Mouse (Mus musculus) lung, embryonic 15.5 days (tissue): ENCODE results near the gene Bsn. TPM values are rescaled to one million over a fixed set of nuclear protein-coding genes. Genes with fewer than 3 reads are reported as not detected.

Experiments
- ATAC-seq: fragments of 200-750 bp; cut with Nextera tagmentation; 2 replicates; pipeline ENCODE4 v1.8.0; 2017; ENCODE audit warnings: moderate number of reproducible peaks, borderline replicate concordance; ENCODE audit not compliant: low FRiP score, low TSS enrichment; ENCODE audit errors: extremely low read depth
- H3K27ac ChIP-seq: fragments of 300-500 bp; sonication (generic); 2 replicates; pipeline ENCODE4 v1.5.1; 2015; ENCODE audit warnings: moderate library complexity, mild to moderate bottlenecking, inconsistent platforms
- H3K27me3 ChIP-seq: fragments of 300-500 bp; sonication (generic); 2 replicates; pipeline ENCODE4 v1.6.1; 2015; ENCODE audit warnings: inconsistent platforms
- H3K36me3 ChIP-seq: fragments of 300-500 bp; sonication (generic); 2 replicates; pipeline ENCODE4 v1.6.1; 2015; ENCODE audit warnings: inconsistent platforms
- H3K4me1 ChIP-seq: fragments of 300-500 bp; sonication (generic); 2 replicates; pipeline ENCODE4 v1.6.1; 2015; ENCODE audit warnings: inconsistent platforms
- H3K4me2 ChIP-seq: fragments of 300-500 bp; sonication (generic); 2 replicates; pipeline ENCODE4 v1.6.1; 2015; ENCODE audit warnings: inconsistent platforms, mild to moderate bottlenecking, moderate library complexity
- H3K4me3 ChIP-seq: fragments of 300-500 bp; sonication (generic); 2 replicates; pipeline ENCODE4 v1.5.1; 2015; ENCODE audit warnings: mild to moderate bottlenecking, inconsistent platforms
- H3K9ac ChIP-seq: fragments of 300-500 bp; sonication (generic); 2 replicates; pipeline ENCODE4 v1.6.1; 2015; ENCODE audit warnings: inconsistent platforms
- H3K9me3 ChIP-seq: fragments of 300-500 bp; sonication (generic); 2 replicates; pipeline ENCODE4 v1.6.1; 2016; ENCODE audit warnings: inconsistent platforms
- WGBS: fragments of 180-500 bp; shearing (Covaris S2); methylation state at CpG from one replicate; pipeline ENCODE4 v1.1.7; 2015; 5-methylcytosine and 5-hydroxymethylcytosine counted together
- polyA plus RNA-seq: library from polyadenylated mRNA; unstranded; fragments of >200 nt; fragmentation: Nextera tagmentation; extraction: Ambion mirVana; gene quantifications from 2 replicates; pipeline ENCODE4 v1.2.1, GENCODE M21; 2015

Bsn gene
- polyA plus RNA-seq = 0.19 and 0.34 TPM in 2 replicates

- ATAC-seq = peak; percentile 62
- Histone ChIP-seq H3K27me3 (peaks cover 35% of the 10 kb centered on the region), H3K4me1 (peaks cover 6% of the 10 kb centered on the region), H3K36me3 (no peaks in the 10 kb centered on the region), H3K4me2 (peak within 1 kb of the TSS; percentile 98), H3K9me3 (no peaks in the 10 kb centered on the region), H3K27ac (no peak within 1 kb of the TSS), H3K9ac (no peak within 1 kb of the TSS), H3K4me3 (peak within 1 kb of the TSS; percentile 53)
- 2% methylated on average over 69 of the region's 91 CpGs for WGBS
Measured at GRCm38 (mm10) chr9:108189787-108190679, at the start of gene Bsn. Gene Bsn (minus strand): TSS chr9:108190384.

- Histone ChIP-seq H3K9me3 (no peaks in the 10 kb centered on the region), H3K36me3 (peaks cover 8% of the 10 kb centered on the region; the same call in 1 of the 2 replicates), H3K4me3 (no peak overlapping the region), H3K27ac (peak overlapping the region; percentile 51), H3K4me1 (peaks cover 20% of the 10 kb centered on the region), H3K9ac (no peak overlapping the region), H3K27me3 (no peaks in the 10 kb centered on the region), H3K4me2 (no peak overlapping the region)
- no peak for ATAC-seq
- WGBS = 59% methylated on average over 5 of the region's 5 CpGs
Measured at GRCm38 (mm10) chr9:108239951-108240350, 49.8 kb upstream of the Bsn start.

- WGBS = 54% methylated on average over 3 of the region's 3 CpGs
- no peak for ATAC-seq
- H3K27ac ChIP-seq = peak overlapping the region; percentile 83
- peaks cover 20% of the 10 kb centered on the region for H3K4me1 ChIP-seq
- no peak overlapping the region for H3K9ac ChIP-seq
- no peaks in the 10 kb centered on the region for H3K27me3 ChIP-seq
- H3K4me2 ChIP-seq = no peak overlapping the region
- H3K36me3 ChIP-seq = peaks cover 11% of the 10 kb centered on the region; the same call in 1 of the 2 replicates
- no peak overlapping the region for H3K4me3 ChIP-seq
- H3K9me3 ChIP-seq = no peaks in the 10 kb centered on the region
Measured at GRCm38 (mm10) chr9:108238831-108239230, 48.6 kb upstream of the Bsn start.

- WGBS = 49% methylated on average over 2 of the region's 2 CpGs
- H3K36me3 ChIP-seq = peaks cover 8% of the 10 kb centered on the region; the same call in 1 of the 2 replicates
- no peaks in the 10 kb centered on the region for H3K9me3 ChIP-seq
- no peak overlapping the region for H3K4me3 ChIP-seq
- H3K4me2 ChIP-seq = no peak overlapping the region
- peak overlapping the region; percentile 83 for H3K27ac ChIP-seq
- no peak overlapping the region for H3K9ac ChIP-seq
- peaks cover 20% of the 10 kb centered on the region for H3K4me1 ChIP-seq
- H3K27me3 ChIP-seq = no peaks in the 10 kb centered on the region
- no peak; the same call in 1 of the 2 replicates for ATAC-seq
Measured at GRCm38 (mm10) chr9:108238402-108238801, 48.2 kb upstream of the Bsn start.

- no peak overlapping the region for H3K4me2 ChIP-seq
- H3K4me1 ChIP-seq = peaks cover 20% of the 10 kb centered on the region
- no peaks in the 10 kb centered on the region for H3K27me3 ChIP-seq
- no peaks in the 10 kb centered on the region for H3K9me3 ChIP-seq
- WGBS = 81% methylated on average over 2 of the region's 2 CpGs
- no peak overlapping the region for H3K9ac ChIP-seq
- ATAC-seq = no peak
- peaks cover 6% of the 10 kb centered on the region; the same call in 1 of the 2 replicates for H3K36me3 ChIP-seq
- no peak overlapping the region for H3K4me3 ChIP-seq
- no peak overlapping the region for H3K27ac ChIP-seq
Measured at GRCm38 (mm10) chr9:108234682-108235081, 44.5 kb upstream of the Bsn start.

- Histone ChIP-seq H3K4me3 (no peak overlapping the region), H3K27ac (no peak overlapping the region), H3K9ac (no peak overlapping the region), H3K4me2 (no peak overlapping the region), H3K4me1 (0 out of 2 replicates have a peak, but pooled peaks cover 12% of the 10 kb centered on the region), H3K9me3 (no peaks in the 10 kb centered on the region), H3K27me3 (no peaks in the 10 kb centered on the region), H3K36me3 (0 out of 2 replicates have a peak, but pooled peaks cover 2% of the 10 kb centered on the region)
- 65% methylated on average over 2 of the region's 2 CpGs for WGBS
- ATAC-seq = no peak
Measured at GRCm38 (mm10) chr9:108232908-108233307, 42.7 kb upstream of the Bsn start.

- Histone ChIP-seq H3K27me3 (no peaks in the 10 kb centered on the region), H3K27ac (no peak overlapping the region)
Measured at GRCm38 (mm10) chr9:108227911-108228649, 37.9 kb upstream of the Bsn start.

GRCm38 (mm10) chr9:108225166-108225565 lies 35.0 kb upstream of the Bsn start:
- H3K9me3 ChIP-seq = no peaks in the 10 kb centered on the region
- ATAC-seq = no peak
- no peak overlapping the region for H3K9ac ChIP-seq
- no peak overlapping the region for H3K4me3 ChIP-seq
- H3K27ac ChIP-seq = no peak overlapping the region
- 0 out of 2 replicates have a peak, but pooled peaks cover 3% of the 10 kb centered on the region for H3K4me1 ChIP-seq
- no peak overlapping the region for H3K4me2 ChIP-seq
- H3K36me3 ChIP-seq = no peaks in the 10 kb centered on the region
- WGBS = 77% methylated on average over 2 of the region's 2 CpGs
- H3K27me3 ChIP-seq = no peaks in the 10 kb centered on the region

More at GRCm38 (mm10) chr9:108227911-108228649, 37.9 kb upstream of the Bsn start:
- Histone ChIP-seq H3K4me1 (0 out of 2 replicates have a peak, but pooled peaks cover 3% of the 10 kb centered on the region), H3K9ac (no peak overlapping the region), H3K4me2 (no peak overlapping the region), H3K36me3 (no peaks in the 10 kb centered on the region), H3K9me3 (no peaks in the 10 kb centered on the region), H3K4me3 (no peak overlapping the region)
- WGBS = 25% methylated on average over 2 of the region's 2 CpGs
- ATAC-seq = no peak

- Histone ChIP-seq H3K4me2 (no peak overlapping the region), H3K27me3 (no peaks in the 10 kb centered on the region), H3K4me1 (0 out of 2 replicates have a peak, but pooled peaks cover 3% of the 10 kb centered on the region), H3K27ac (no peak overlapping the region), H3K9ac (no peak overlapping the region), H3K4me3 (no peak overlapping the region), H3K36me3 (no peaks in the 10 kb centered on the region), H3K9me3 (no peaks in the 10 kb centered on the region)
- 80% methylated on average over 1 of the region's 1 CpGs for WGBS
- no peak for ATAC-seq
Measured at GRCm38 (mm10) chr9:108223633-108224032, 33.4 kb upstream of the Bsn start.

- H3K4me2 ChIP-seq = no peak overlapping the region
- no peak overlapping the region for H3K9ac ChIP-seq
- H3K4me3 ChIP-seq = no peak overlapping the region
- H3K4me1 ChIP-seq = no peaks in the 10 kb centered on the region
- no peaks in the 10 kb centered on the region for H3K27me3 ChIP-seq
- no peak overlapping the region for H3K27ac ChIP-seq
- H3K36me3 ChIP-seq = peaks cover 14% of the 10 kb centered on the region
- ATAC-seq = no peak
- 71% methylated on average over 3 of the region's 3 CpGs for WGBS
- no peaks in the 10 kb centered on the region for H3K9me3 ChIP-seq
Measured at GRCm38 (mm10) chr9:108221566-108221965, 31.4 kb upstream of the Bsn start.

- no peak for ATAC-seq
- no peak overlapping the region for H3K27ac ChIP-seq
- no peak overlapping the region for H3K4me2 ChIP-seq
- no peak overlapping the region for H3K9ac ChIP-seq
- no peak overlapping the region for H3K4me3 ChIP-seq
- WGBS = 81% methylated on average over 1 of the region's 1 CpGs
- no peaks in the 10 kb centered on the region for H3K9me3 ChIP-seq
- no peaks in the 10 kb centered on the region for H3K4me1 ChIP-seq
- H3K36me3 ChIP-seq = peaks cover 22% of the 10 kb centered on the region
- H3K27me3 ChIP-seq = no peaks in the 10 kb centered on the region
Measured at GRCm38 (mm10) chr9:108220380-108220774, 30.2 kb upstream of the Bsn start.
